Mouse (Mus musculus) cerebellum, postnatal 14 days (tissue): ENCODE results near the gene Ano3.
A peak's percentile ranks its signal among the peaks of the same experiment; 100 is the strongest.
"Not testable (repeated sequence)": the region's sequence is repeated elsewhere in the genome, so short reads cannot be mapped to it uniquely, and the experiment has no call there.

Experiments
- DNase-seq, 2 experiments: peaks; one replicate each; pipeline ENCODE4 v3.0.0; 2021; ENCODE audit warnings: mixed read lengths in 2 of 2

The Ano3 gene

GRCm38 (mm10) chr2:110950823-110951222 lies at the start of gene Ano3:
Gene Ano3, minus strand, starts transcription at chr2:110950923.
- DNase-seq, result not testable (repeated sequence)

GRCm38 (mm10) chr2:110990071-110990470 lies 39.3 kb upstream of the Ano3 start:
- no peak for DNase-seq

- no peak for DNase-seq
These were observed 38.8 kb upstream of the Ano3 start for GRCm38 (mm10) chr2:110989539-110989938.

- DNase-seq, result peak; percentile 42 to 70
These were observed 35.1 kb upstream of the Ano3 start for GRCm38 (mm10) chr2:110985853-110986271.

- DNase-seq, result peak in 1 of 2 experiments; percentile 42
These were observed 31.0 kb upstream of the Ano3 start for GRCm38 (mm10) chr2:110981733-110982132.

- DNase-seq, result no peak
These were observed 28.9 kb upstream of the Ano3 start for GRCm38 (mm10) chr2:110979610-110980009.

GRCm38 (mm10) chr2:110976871-110977270 lies 26.1 kb upstream of the Ano3 start:
- DNase-seq, result no peak

GRCm38 (mm10) chr2:110970158-110970557 lies 19.4 kb upstream of the Ano3 start:
- DNase-seq, result no peak

GRCm38 (mm10) chr2:110965398-110965797 lies 14.7 kb upstream of the Ano3 start:
- DNase-seq, result no peak

- DNase-seq, result no peak
These were observed 305 bp downstream of the Ano3 start for GRCm38 (mm10) chr2:110950432-110950803.

GRCm38 (mm10) chr2:110949679-110950431 lies 868 bp downstream of the Ano3 start:
- peak; percentile 74 to 84 for DNase-seq

GRCm38 (mm10) chr2:110945171-110945570 lies 5.6 kb downstream of the Ano3 start:
- DNase-seq, result no peak

- no peak for DNase-seq
These were observed 15.0 kb downstream of the Ano3 start for GRCm38 (mm10) chr2:110935691-110936090.

GRCm38 (mm10) chr2:110929126-110929525 lies 21.6 kb downstream of the Ano3 start:
- DNase-seq, result peak; percentile 70 to 80

GRCm38 (mm10) chr2:110909506-110909905 lies 41.2 kb downstream of the Ano3 start:
- DNase-seq, result peak; percentile 7 to 48

- DNase-seq, result peak; percentile 54 to 72
These were observed 44.2 kb downstream of the Ano3 start for GRCm38 (mm10) chr2:110906473-110906872.

GRCm38 (mm10) chr2:110896477-110897270 lies 54.0 kb downstream of the Ano3 start:
- DNase-seq, result no peak

GRCm38 (mm10) chr2:110871650-110872049 lies 79.1 kb downstream of the Ano3 start:
- DNase-seq, result no peak

- DNase-seq, result no peak
These were observed 85.1 kb downstream of the Ano3 start for GRCm38 (mm10) chr2:110865584-110865983.

- peak; percentile 56 to 64 for DNase-seq
These were observed 87.3 kb downstream of the Ano3 start for GRCm38 (mm10) chr2:110863376-110863775.

- no peak for DNase-seq
These were observed 111.0 kb downstream of the Ano3 start for GRCm38 (mm10) chr2:110839559-110840243.

GRCm38 (mm10) chr2:110816189-110816588 lies 134.5 kb downstream of the Ano3 start:
- peak; percentile 21 to 54 for DNase-seq

- no peak for DNase-seq
These were observed 135.8 kb downstream of the Ano3 start for GRCm38 (mm10) chr2:110814964-110815363.
